12 mouse cellular contexts compared by ENCODE assay signal in the genomic region with DNA sequence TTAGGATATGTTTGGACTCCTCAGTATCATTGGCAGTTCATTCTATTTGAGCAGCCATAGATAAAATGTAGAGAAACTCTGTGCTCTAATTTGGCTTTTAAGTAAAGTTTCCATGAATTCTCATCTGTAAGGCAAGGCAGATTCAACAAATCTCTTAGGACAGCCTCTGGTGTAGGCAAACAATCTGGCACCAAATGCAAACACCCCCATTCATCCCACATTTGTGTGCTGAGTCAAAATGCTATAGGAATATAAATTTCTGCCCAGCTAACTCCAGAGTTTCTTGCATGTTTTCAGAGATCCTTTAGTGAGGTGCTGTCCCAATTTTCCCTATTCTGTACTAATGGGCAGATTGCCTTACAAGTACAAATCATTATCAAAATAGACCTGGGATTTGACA.
"Had no signal": no experiment of that assay in that cellular context is flagged by ENCODE, and none has a peak within 500 bp of the region (broad histone marks: within the 10 kb centered on the region; RNA-seq: fewer than 3 reads in every experiment).

No protein-coding gene starts in this region.

- H3K36me3 ChIP-seq: limb, embryonic 13.5 days; midbrain, embryonic 12.5 days; neural tube, embryonic 13.5 days had no signal

- H3K4me2 ChIP-seq: limb, embryonic 13.5 days; midbrain, embryonic 12.5 days; neural tube, embryonic 13.5 days had no signal

- H3K9me3 ChIP-seq: limb, embryonic 13.5 days; midbrain, embryonic 12.5 days; neural tube, embryonic 13.5 days had no signal

- H3K27me3 ChIP-seq: limb, embryonic 13.5 days; midbrain, embryonic 12.5 days; neural tube, embryonic 13.5 days had no signal

- H3K27ac ChIP-seq: limb, embryonic 13.5 days; liver, embryonic 14.5 days; midbrain, embryonic 12.5 days; neural tube, embryonic 13.5 days had no signal

- H3K4me3 ChIP-seq: limb, embryonic 13.5 days; midbrain, embryonic 12.5 days; neural tube, embryonic 13.5 days had no signal

- H3K9ac ChIP-seq: limb, embryonic 13.5 days; liver, embryonic 14.5 days; midbrain, embryonic 12.5 days; neural tube, embryonic 13.5 days had no signal

- DNase-seq: kidney, adult 8-10 months; kidney, postnatal 25 days; lung, adult 18-20 months; spleen, adult 18-20 months; thymus, postnatal 36 days had no signal

- H3K4me1 ChIP-seq: limb, embryonic 13.5 days; midbrain, embryonic 12.5 days; neural tube, embryonic 13.5 days had no signal

- ATAC-seq: inflammation-experienced regulatory T-cells, adult 6 months; intestine, postnatal 0 days; midbrain, embryonic 16.5 days had no signal
